Mouse (Mus musculus): ENCODE results near the gene Klrg2. TPM values are rescaled to one million over a fixed set of nuclear protein-coding genes. Genes with fewer than 3 reads are reported as not detected.

The Klrg2 gene
- polyA plus RNA-seq, 1 experiment from 2014 or later: 0.61 TPM

DNA sequence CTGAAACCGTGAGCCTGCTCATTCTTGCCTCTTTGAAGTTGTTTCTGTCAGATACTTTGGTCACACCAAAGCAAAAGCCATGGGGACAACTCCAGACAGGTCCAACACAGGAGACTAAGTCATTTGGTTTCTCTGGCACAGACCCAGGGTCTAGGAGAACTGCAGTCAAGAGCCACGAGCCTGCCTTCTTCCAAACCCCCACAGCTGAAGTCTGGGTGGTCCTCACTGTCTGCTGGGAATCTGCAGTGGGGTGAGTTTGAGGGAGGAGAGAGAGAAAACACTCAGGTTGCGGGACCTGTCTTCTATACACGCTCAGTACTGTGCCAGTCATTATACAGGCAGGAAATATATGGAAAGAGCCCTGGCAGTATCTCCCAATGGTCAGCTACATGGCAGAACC lies 9.6 kb downstream of the Klrg2 start:
- Histone ChIP-seq H3K4me1 (no peaks in the 10 kb centered on the region), H3K9me3 (no peaks in the 10 kb centered on the region), H3K27ac (no peak overlapping the region), H3K4me3 (no peak overlapping the region), H3K4me2 (replicated peaks) (no peak overlapping the region), H3K9ac (no peak overlapping the region), H3K36me3 (peaks cover 5% of the 10 kb centered on the region; the same call in 1 of the 2 replicates), H3K27me3 (no peaks in the 10 kb centered on the region)
- 83% methylated on average over 4 of the region's 4 CpGs for WGBS
- no peak for ATAC-seq (ENCODE audit: insufficient number of reproducible peaks, insufficient read depth, low FRiP score, low TSS enrichment)

DNA sequence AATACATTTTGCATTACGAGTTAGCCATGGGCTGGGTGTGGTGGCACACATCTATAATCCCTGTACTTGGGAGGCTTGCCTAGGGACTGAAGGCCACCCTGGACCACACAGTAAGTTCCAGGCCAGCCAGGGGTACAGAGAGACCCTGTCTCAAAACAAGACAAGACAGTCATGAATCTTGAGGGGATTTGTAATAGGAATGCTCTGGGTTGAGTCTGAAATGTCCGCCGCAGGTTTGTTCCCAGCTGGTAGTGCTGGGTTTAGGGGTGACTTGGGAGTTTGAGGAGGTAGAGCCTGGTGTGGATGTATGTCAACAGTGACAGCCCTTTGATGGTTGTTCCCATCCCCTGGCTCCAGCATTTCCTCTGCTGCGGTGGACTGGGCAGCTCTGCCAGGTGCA lies 10.0 kb downstream of the Klrg2 start:
- Histone ChIP-seq H3K27me3 (no peaks in the 10 kb centered on the region), H3K9ac (no peak overlapping the region), H3K36me3 (peaks cover 5% of the 10 kb centered on the region; the same call in 1 of the 2 replicates), H3K4me3 (no peak overlapping the region), H3K4me2 (replicated peaks) (no peak overlapping the region), H3K9me3 (no peaks in the 10 kb centered on the region), H3K27ac (no peak overlapping the region), H3K4me1 (no peaks in the 10 kb centered on the region)
- WGBS: 91% methylated on average over 4 of the region's 4 CpGs
- no peak for ATAC-seq (ENCODE audit: insufficient number of reproducible peaks, insufficient read depth, low FRiP score, low TSS enrichment)

DNA sequence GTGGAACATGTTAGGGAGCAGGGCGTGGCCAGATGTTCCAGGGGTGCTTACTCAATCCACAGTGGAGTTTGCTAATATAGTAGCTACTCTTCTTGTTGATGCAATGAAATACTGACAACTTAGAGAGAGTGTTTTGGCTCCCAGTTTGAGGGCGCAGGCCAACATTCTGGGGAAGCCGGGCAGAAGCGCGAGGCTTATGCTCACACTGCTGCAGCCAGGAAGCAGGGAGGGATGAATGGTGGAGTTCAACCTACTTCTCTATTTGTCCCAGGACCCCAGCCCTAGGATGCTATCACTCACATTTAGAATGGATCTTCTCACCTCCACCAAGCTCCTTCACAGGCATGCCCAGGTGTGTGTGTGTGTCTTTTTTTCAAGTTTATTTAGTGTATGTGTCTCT lies 11.0 kb downstream of the Klrg2 start:
- H3K4me1 ChIP-seq: no peaks in the 10 kb centered on the region
- H3K9ac ChIP-seq: no peak overlapping the region
- no peak overlapping the region for H3K4me3 ChIP-seq
- no peak for ATAC-seq (ENCODE audit: insufficient number of reproducible peaks, insufficient read depth, low FRiP score, low TSS enrichment)
- no peaks in the 10 kb centered on the region for H3K27me3 ChIP-seq
- no peak overlapping the region for H3K4me2 ChIP-seq (replicated peaks)
- H3K27ac ChIP-seq: no peak overlapping the region
- no peaks in the 10 kb centered on the region for H3K9me3 ChIP-seq
- 96% methylated on average over 5 of the region's 5 CpGs for WGBS
- H3K36me3 ChIP-seq: 0 out of 2 replicates have a peak, but pooled peaks cover 9% of the 10 kb centered on the region

DNA sequence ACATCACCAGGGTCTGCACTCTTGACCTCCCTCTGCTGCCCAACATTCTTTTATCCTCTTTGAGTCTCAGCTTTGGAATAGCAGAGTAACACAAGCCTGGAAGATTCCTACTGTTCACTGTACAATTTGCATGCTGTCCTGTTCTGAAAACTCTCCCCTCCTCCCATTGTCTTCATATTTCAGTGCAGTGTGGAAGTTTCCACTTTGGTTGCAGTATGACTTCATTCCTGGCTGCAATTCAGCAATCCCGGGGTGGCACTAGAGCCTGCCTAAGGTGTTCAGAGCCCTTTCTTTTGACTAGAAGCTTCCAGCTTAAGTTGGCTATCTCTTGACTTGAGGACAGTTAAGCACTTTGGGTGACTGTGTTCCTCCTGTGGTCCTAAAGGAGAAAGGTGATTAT lies 12.6 kb downstream of the Klrg2 start:
- Histone ChIP-seq H3K9ac (no peak overlapping the region), H3K27ac (no peak overlapping the region), H3K9me3 (no peaks in the 10 kb centered on the region), H3K4me1 (no peaks in the 10 kb centered on the region), H3K27me3 (no peaks in the 10 kb centered on the region), H3K4me2 (replicated peaks) (no peak overlapping the region), H3K4me3 (no peak overlapping the region), H3K36me3 (peaks cover 14% of the 10 kb centered on the region)
- no peak for ATAC-seq (ENCODE audit: insufficient number of reproducible peaks, insufficient read depth, low FRiP score, low TSS enrichment)
- 78% methylated on average over 1 of the region's 1 CpGs for WGBS

DNA sequence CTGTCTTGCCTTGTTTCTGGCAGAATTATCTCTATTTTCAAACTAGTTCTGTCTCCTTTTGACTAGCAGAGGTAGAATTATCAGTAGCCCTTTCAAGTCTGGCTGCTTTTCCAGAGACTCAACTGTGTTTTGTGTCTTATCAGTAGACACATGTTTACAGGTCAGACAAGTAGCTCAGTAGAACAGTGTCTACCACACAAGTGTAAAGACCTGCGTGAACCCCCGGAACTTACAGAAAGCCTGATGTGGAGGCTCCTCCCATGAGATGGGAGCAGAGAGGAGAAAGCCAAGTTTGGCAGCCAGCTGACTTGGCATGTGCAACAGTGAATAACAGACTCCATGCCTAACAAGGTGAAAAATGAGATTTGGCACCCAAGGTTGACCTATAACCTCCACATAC lies 13.6 kb downstream of the Klrg2 start:
- Histone ChIP-seq H3K9ac (no peak overlapping the region), H3K4me2 (replicated peaks) (no peak overlapping the region), H3K27ac (no peak overlapping the region), H3K4me3 (no peak overlapping the region), H3K4me1 (no peaks in the 10 kb centered on the region), H3K36me3 (peaks cover 24% of the 10 kb centered on the region), H3K9me3 (no peaks in the 10 kb centered on the region), H3K27me3 (no peaks in the 10 kb centered on the region)
- no peak for ATAC-seq (ENCODE audit: insufficient number of reproducible peaks, insufficient read depth, low FRiP score, low TSS enrichment)
- WGBS: 85% methylated on average over 2 of the region's 2 CpGs

DNA sequence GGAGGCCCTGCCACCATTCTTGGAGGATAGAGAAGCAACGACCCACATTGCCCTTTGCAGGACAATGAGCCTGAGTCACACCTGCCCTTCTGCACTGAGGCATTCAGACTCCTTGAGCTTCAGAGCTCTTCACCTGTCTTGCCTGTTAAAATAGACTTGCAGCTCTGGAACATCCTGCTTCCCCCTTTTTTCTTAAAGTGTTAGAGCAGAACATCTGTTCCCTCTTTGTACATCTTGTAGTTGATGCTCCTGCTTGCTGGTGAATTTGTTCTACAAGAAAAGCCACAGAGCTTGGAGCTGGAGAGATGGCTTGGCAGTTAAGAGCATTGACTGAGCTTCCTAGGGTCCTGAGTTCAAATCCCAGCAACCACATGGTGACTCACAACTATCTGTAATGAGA lies 14.6 kb downstream of the Klrg2 start:
- H3K4me3 ChIP-seq: no peak overlapping the region
- 94% methylated on average over 1 of the region's 1 CpGs for WGBS
- H3K9ac ChIP-seq: no peak overlapping the region
- H3K4me2 ChIP-seq (replicated peaks): no peak overlapping the region
- H3K27ac ChIP-seq: no peak overlapping the region
- H3K4me1 ChIP-seq: no peaks in the 10 kb centered on the region
- H3K9me3 ChIP-seq: peaks cover 4% of the 10 kb centered on the region; the same call in 1 of the 2 replicates
- no peaks in the 10 kb centered on the region for H3K27me3 ChIP-seq
- no peak for ATAC-seq (ENCODE audit: insufficient number of reproducible peaks, insufficient read depth, low FRiP score, low TSS enrichment)
- peaks cover 27% of the 10 kb centered on the region for H3K36me3 ChIP-seq

DNA sequence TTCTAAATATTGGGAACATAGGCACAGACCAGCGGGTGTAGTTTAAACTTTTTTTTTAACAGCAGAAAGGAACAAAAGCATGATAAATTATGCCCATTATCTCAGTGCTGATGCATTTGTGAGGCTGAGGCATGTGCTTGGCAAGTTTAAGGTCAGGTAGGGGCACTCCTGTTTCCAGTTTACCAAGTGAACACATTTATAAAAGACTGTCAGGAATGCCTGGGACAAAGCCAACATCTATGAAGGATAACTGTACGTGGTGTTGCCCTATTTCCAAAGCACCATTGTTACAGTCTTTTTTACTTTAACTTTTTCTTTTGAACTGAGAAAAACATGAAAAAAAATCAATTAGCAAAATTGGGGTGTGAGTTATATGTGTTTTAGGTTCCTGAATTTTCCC lies 27.1 kb downstream of the Klrg2 start:
- no peak for ATAC-seq (ENCODE audit: insufficient number of reproducible peaks, insufficient read depth, low FRiP score, low TSS enrichment)
- Histone ChIP-seq H3K4me3 (no peak overlapping the region), H3K4me2 (replicated peaks) (no peak overlapping the region), H3K27ac (no peak overlapping the region), H3K4me1 (no peaks in the 10 kb centered on the region), H3K36me3 (peaks cover 36% of the 10 kb centered on the region), H3K9ac (no peak overlapping the region), H3K27me3 (no peaks in the 10 kb centered on the region), H3K9me3 (no peaks in the 10 kb centered on the region)
- WGBS: 87% methylated on average over 2 of the region's 2 CpGs

DNA sequence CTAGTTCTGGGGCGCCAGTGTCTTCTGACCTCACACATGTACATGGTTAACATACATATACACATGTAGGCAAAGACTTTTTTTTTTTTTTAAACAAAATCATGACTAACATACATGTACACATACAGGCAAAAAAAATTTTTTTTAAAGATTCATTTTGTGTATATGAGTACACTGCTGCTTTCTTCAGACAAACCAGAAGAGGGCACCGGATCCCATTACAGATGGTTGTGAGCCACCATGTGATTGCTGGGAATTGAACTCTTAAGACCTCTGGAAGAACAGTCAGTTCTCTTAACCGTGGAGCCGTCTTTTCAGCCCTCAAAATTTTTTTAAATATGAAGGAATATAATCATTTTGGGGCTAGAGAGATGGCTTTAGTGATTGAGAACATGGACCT lies 39.6 kb downstream of the Klrg2 start:
- Histone ChIP-seq H3K27me3 (no peaks in the 10 kb centered on the region), H3K4me2 (replicated peaks) (no peak overlapping the region), H3K9me3 (no peaks in the 10 kb centered on the region), H3K27ac (no peak overlapping the region), H3K9ac (no peak overlapping the region), H3K4me3 (no peak overlapping the region), H3K36me3 (peaks cover 50% of the 10 kb centered on the region), H3K4me1 (no peaks in the 10 kb centered on the region)
- 91% methylated on average over 4 of the region's 4 CpGs for WGBS
- no peak for ATAC-seq (ENCODE audit: insufficient number of reproducible peaks, insufficient read depth, low FRiP score, low TSS enrichment)

DNA sequence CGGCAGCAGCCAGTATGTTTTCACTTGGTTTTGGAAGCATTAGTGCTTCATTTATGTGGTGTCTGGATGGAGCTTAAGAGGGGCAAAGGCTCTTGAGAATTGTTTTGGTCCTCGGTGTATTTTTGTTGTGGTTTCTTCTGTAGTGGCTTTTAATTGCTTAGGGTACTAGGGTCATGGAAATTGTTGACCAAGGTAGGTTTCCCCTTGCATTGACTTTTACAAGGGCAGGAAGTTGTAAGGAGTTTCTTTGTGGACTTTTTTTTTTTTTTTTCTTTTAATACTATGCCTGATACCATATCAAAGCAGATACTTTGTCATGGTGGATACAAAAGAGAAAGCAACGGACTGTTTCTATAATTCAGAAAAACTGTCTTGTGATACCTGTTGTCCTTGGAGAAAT lies 55.3 kb downstream of the Klrg2 start:
- peaks cover 30% of the 10 kb centered on the region for H3K36me3 ChIP-seq

DNA sequence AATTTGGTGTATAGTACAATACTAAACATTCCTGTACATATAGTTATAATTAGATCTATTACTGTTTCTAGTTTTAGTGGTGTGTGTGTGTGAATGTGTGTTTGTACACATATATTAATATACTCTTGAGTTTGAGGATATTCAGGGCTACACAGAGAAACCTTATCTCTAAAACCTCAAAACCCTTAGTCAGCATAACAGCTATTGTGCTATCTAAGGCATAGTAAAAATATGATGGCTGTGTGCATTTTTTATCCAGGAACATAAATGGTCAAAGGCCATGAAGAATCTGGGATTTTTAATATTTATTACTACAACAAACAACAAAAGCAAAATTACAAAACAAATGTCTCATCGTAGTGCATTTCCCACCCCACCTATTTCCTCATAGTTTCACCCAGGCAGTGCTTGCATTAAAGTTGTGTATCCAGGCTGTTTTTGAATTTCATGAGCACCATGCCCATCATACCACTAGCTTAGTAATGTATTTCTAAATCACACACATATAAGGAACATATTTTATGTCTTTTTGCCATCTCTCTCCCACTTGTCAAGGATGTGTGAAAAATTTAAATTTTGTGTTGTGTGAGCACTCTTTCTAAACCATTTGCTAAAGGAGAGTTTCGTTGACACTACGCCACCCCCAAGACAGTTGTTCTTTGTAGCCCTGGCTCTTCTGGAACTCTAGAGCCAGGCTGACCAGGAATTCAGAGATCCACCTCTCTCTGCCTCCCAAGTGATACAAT lies 56.8 kb downstream of the Klrg2 start:
- peaks cover 22% of the 10 kb centered on the region for H3K36me3 ChIP-seq
- H3K27me3 ChIP-seq: no peaks in the 10 kb centered on the region
- ATAC-seq (ENCODE audit: insufficient number of reproducible peaks, insufficient read depth, low FRiP score, low TSS enrichment): no peak
- no peak overlapping the region for H3K4me2 ChIP-seq (replicated peaks)
- H3K9ac ChIP-seq: no peak overlapping the region
- no peak overlapping the region for H3K4me3 ChIP-seq
- H3K9me3 ChIP-seq: no peaks in the 10 kb centered on the region
- 100% methylated on average over 3 of the region's 3 CpGs for WGBS
- H3K4me1 ChIP-seq: no peaks in the 10 kb centered on the region
- H3K27ac ChIP-seq: no peak overlapping the region

More for the DNA sequence above, 55.3 kb downstream of the Klrg2 start:
- no peaks in the 10 kb centered on the region for H3K9me3 ChIP-seq
- H3K27me3 ChIP-seq: no peaks in the 10 kb centered on the region
- WGBS: 86% methylated on average over 3 of the region's 3 CpGs
- ATAC-seq (ENCODE audit: insufficient number of reproducible peaks, insufficient read depth, low FRiP score, low TSS enrichment): no peak
- H3K4me2 ChIP-seq (replicated peaks): no peak overlapping the region
- no peak overlapping the region for H3K9ac ChIP-seq
- H3K27ac ChIP-seq: no peak overlapping the region
- no peak overlapping the region for H3K4me3 ChIP-seq
- no peaks in the 10 kb centered on the region for H3K4me1 ChIP-seq

DNA sequence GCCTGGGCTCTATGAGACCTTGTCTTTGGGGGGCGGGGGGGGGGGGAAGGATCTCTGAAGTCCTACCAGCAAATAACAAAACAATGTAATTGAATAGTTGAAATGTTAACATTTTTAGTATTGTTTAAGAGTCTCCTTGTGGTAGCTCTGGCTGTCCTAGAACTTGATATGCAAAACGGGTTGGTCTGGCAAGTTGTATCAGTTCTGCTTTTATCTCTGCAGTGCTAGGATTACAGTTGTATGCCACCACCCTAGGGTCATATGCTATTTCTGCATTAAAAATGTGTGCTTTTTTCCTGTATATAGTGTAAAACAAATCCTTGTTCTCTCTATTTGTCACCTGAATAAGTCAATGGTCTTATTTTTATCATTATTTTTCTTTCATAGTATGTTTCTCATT lies 60.9 kb downstream of the Klrg2 start:
- no peak overlapping the region for H3K4me2 ChIP-seq (replicated peaks)
- WGBS: 100% methylated on average over 2 of the region's 2 CpGs
- no peak overlapping the region for H3K9ac ChIP-seq
- H3K4me1 ChIP-seq: no peaks in the 10 kb centered on the region
- H3K36me3 ChIP-seq: peaks cover 33% of the 10 kb centered on the region
- no peak for ATAC-seq (ENCODE audit: insufficient number of reproducible peaks, insufficient read depth, low FRiP score, low TSS enrichment)
- no peaks in the 10 kb centered on the region for H3K9me3 ChIP-seq
- H3K27me3 ChIP-seq: no peaks in the 10 kb centered on the region
- no peak overlapping the region for H3K4me3 ChIP-seq
- no peak overlapping the region for H3K27ac ChIP-seq

Measured in embryonic facial prominence, embryonic 12.5 days (tissue).